Comparison of ENCODE assay signal across 12 mouse cellular contexts in the genomic region with DNA sequence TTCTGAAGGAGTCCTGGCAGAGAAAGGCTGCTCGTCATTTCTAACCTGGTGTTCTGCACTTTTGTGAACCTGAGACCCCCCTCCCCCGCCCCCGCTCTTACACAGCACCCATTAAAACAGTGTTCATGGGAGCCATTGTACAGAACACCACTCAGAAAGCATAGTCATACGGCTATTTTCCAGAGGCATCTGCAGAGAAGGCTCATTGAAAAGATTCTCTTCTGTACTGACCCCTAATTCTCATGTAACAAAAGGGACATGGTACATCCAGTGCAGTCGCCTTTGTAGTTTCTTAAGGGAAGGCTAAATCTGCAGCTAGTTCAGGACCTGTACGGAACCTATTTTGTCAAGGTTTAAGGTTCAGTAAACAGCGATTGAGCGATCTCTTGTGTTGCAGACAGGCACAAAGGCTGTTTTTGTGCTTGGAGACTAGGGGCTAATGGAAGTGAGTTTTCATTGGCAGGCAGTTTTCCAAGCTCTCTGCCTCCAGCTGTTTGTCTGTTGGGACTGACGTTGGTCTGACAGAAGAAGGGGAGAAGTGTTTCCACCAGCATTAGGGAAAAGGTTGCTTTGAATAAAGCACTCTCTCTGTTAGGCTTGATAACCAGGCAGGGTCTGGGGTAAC.
DNase-seq lines count a peak whose midpoint lies in the region; ATAC-seq lines count a peak whose summit lies in the region.
"Had no signal": no experiment of that assay in that cellular context is flagged by ENCODE, and none has a peak within 500 bp of the region (broad histone marks: within the 10 kb centered on the region; RNA-seq: fewer than 3 reads in every experiment).

No protein-coding gene starts in this region.

- peak overlapping the region; percentile 39 for H3K4me2 ChIP-seq in forebrain, embryonic 16.5 days (ENCODE audit: low read length)
- no peak overlapping the region for H3K4me2 ChIP-seq in midbrain, embryonic 11.5 days
- H3K4me2 ChIP-seq: kidney, embryonic 15.5 days; lung, embryonic 15.5 days had no signal

- H3K4me3 ChIP-seq in forebrain, embryonic 16.5 days (replicated peaks; ENCODE audit: low read length) = no peak overlapping the region
- H3K4me3 ChIP-seq in midbrain, embryonic 11.5 days (ENCODE audit: low read depth, low read length) = no peak overlapping the region
- H3K4me3 ChIP-seq: kidney, embryonic 15.5 days; lung, embryonic 15.5 days; myocyte had no signal

- peak overlapping the region; percentile 69 for H3K27ac ChIP-seq in forebrain, embryonic 16.5 days (ENCODE audit: low read length)
- no peak overlapping the region for H3K27ac ChIP-seq in midbrain, embryonic 11.5 days (ENCODE audit: low read depth, low read length)
- H3K27ac ChIP-seq: kidney, embryonic 15.5 days; lung, embryonic 15.5 days had no signal

- H3K4me1 ChIP-seq in forebrain, embryonic 16.5 days (replicated peaks; ENCODE audit: control insufficient read depth, insufficient read depth, low read length) = peaks cover 9% of the 10 kb centered on the region
- H3K4me1 ChIP-seq in midbrain, embryonic 11.5 days (ENCODE audit: control insufficient read depth, insufficient read depth, low read length) = peaks cover 6% of the 10 kb centered on the region; the same call in 1 of the 2 replicates
- H3K4me1 ChIP-seq: kidney, embryonic 15.5 days; lung, embryonic 15.5 days had no signal

- peak overlapping the region; percentile 42 for H3K9ac ChIP-seq in forebrain, embryonic 16.5 days (replicated peaks; ENCODE audit: low read depth, low read length)
- H3K9ac ChIP-seq in midbrain, embryonic 11.5 days (ENCODE audit: low read length) = no peak overlapping the region
- H3K9ac ChIP-seq: kidney, embryonic 15.5 days; lung, embryonic 15.5 days had no signal

- no peaks in the 10 kb centered on the region for H3K27me3 ChIP-seq in forebrain, embryonic 16.5 days (replicated peaks; ENCODE audit: control insufficient read depth, insufficient read depth, low read length)
- no peaks in the 10 kb centered on the region for H3K27me3 ChIP-seq in midbrain, embryonic 11.5 days (ENCODE audit: control insufficient read depth, insufficient read depth, low read length)
- H3K27me3 ChIP-seq: kidney, embryonic 15.5 days; lung, embryonic 15.5 days had no signal

- peak; percentile 56 to 67 for DNase-seq in right cerebral cortex, postnatal 10 days (ENCODE audit: low spot score in 2 of 2)
- no peak for DNase-seq in right cerebral cortex, adult 2 months (ENCODE audit: low spot score in 2 of 2)
- peak; percentile 85 for DNase-seq in midbrain, embryonic 11.5 days (ENCODE audit: low spot score, missing footprints)
- no peak for DNase-seq in cerebellum, postnatal 36 days
- DNase-seq in frontal cortex, postnatal 25 days (ENCODE audit: low spot score in 2 of 2) = no peak
- DNase-seq: gastrocnemius, postnatal 36 days; thymus, postnatal 14 days had no signal

- ATAC-seq in forebrain, embryonic 16.5 days = peak; percentile 70
- no peak; the same call in 1 of the 2 replicates for ATAC-seq in midbrain, embryonic 11.5 days (ENCODE audit: low FRiP score)
- no peak for ATAC-seq in megakaryocyte, adult 5-6 weeks (ENCODE audit: poor library complexity, severe bottlenecking)

- H3K9me3 ChIP-seq in forebrain, embryonic 16.5 days (ENCODE audit: control insufficient read depth, low read length) = no peaks in the 10 kb centered on the region
- H3K9me3 ChIP-seq in midbrain, embryonic 11.5 days (ENCODE audit: control insufficient read depth, low read length) = no peaks in the 10 kb centered on the region
- H3K9me3 ChIP-seq: kidney, embryonic 15.5 days; lung, embryonic 15.5 days had no signal

- H3K36me3 ChIP-seq in forebrain, embryonic 16.5 days (ENCODE audit: control insufficient read depth, insufficient read depth) = no peaks in the 10 kb centered on the region
- no peaks in the 10 kb centered on the region for H3K36me3 ChIP-seq in midbrain, embryonic 11.5 days (ENCODE audit: control insufficient read depth, insufficient read depth, low read length)
- H3K36me3 ChIP-seq: kidney, embryonic 15.5 days; lung, embryonic 15.5 days had no signal

- 4% methylated on average over 9 of the region's 9 CpGs for WGBS in forebrain, embryonic 16.5 days
- 44% methylated on average over 9 of the region's 9 CpGs for WGBS in midbrain, embryonic 11.5 days

Comparison
In these comparisons a context has a peak if more than half of its experiments do, and no peak if none do; other contexts are left out.
1. DNase-seq: peak in right cerebral cortex, postnatal 10 days (2 of 2) and midbrain, embryonic 11.5 days (single experiment); none in right cerebral cortex, adult 2 months (0 of 2), cerebellum, postnatal 36 days (0 of 2) and frontal cortex, postnatal 25 days (0 of 2).